Mouse (Mus musculus) heart, postnatal 0 days (tissue): ENCODE results near the gene Gm12216.

Experiments used
- CTCF ChIP-seq: IDR thresholded peaks from 2 replicates; pipeline ENCODE4 v1.5.1; 2016; ENCODE audit warnings: antibody characterized with exemption, control low read depth, low read depth
- EP300 ChIP-seq: IDR thresholded peaks from 2 replicates; pipeline ENCODE4 v1.6.1; 2016; ENCODE audit warnings: antibody characterized with exemption, low read depth

DNA sequence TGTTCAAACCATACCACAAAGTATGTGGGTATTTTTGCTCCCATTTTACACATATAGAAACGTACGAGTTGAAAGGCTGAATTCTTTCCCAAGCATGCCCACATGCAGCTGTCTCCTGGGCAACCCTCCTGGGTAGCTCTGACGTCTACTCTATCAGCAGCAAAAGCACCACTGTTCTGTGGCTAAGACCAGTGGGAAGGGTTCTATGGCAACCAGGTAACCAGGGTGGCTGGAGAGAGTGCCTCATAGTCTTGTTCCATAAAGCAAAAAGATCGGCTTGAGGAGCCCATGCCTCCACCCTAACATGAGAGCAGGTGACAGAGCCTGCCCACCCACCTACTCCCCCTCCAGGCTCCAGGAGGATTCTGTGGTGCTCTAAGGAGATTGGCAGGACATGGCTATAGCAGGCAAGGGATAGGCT lies 16.9 kb downstream of the Gm12216 start:
- no peak for TF ChIP-seq CTCF
- TF ChIP-seq EP300 = no peak
